Mouse (Mus musculus): Measurements from ENCODE around the gene BC048403. TPM values are rescaled to one million over a fixed set of nuclear protein-coding genes. Genes with fewer than 3 reads are reported as not detected.

The BC048403 gene
- total and polyA plus RNA-seq, 2 experiments from 2014 or later: 1.5 to 2.5 TPM

DNA sequence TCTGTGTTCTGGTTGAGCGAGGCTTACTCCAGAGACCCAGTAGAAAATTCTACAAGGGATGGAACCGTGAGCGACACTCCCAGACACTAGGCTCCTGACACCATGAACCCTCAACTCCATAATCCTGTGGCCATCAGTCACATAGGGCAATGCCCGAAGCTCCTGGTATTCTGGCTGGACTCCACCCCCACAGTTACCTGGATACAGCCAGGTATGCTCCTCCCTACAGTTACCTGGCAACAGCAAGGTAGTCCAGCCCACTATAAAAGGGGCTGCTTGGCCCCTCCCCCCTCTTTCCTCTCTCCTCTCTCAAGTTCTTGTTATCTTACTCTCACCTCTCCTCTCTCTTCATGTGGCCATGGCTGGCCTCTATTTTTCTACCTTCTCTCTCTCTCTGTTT lies 12.6 kb upstream of the BC048403 start:
- no peak for ATAC-seq (ENCODE audit: low FRiP score)
- no peaks in the 10 kb centered on the region for H3K36me3 ChIP-seq (ENCODE audit: insufficient read depth, low read length)
- H3K4me3 ChIP-seq (ENCODE audit: low read depth, low read length): no peak overlapping the region
- no peaks in the 10 kb centered on the region for H3K9me3 ChIP-seq (ENCODE audit: low read length)
- no peak overlapping the region for H3K27ac ChIP-seq (ENCODE audit: low read depth, low read length)
- DNase-seq (ENCODE audit: low spot score): no peak
- no peaks in the 10 kb centered on the region for H3K4me1 ChIP-seq (ENCODE audit: insufficient read depth, low read length)
- no peaks in the 10 kb centered on the region for H3K27me3 ChIP-seq (ENCODE audit: insufficient read depth, low read length)
- no peak overlapping the region for H3K4me2 ChIP-seq (ENCODE audit: low read depth, low read length, poor library complexity, severe bottlenecking)
- H3K9ac ChIP-seq (replicated peaks; ENCODE audit: low read length, poor library complexity, severe bottlenecking): no peak overlapping the region
- WGBS: 80% methylated on average over 4 of the region's 4 CpGs
- TF ChIP-seq CTCF (IDR thresholded peaks at IDR 0.05): no peak

DNA sequence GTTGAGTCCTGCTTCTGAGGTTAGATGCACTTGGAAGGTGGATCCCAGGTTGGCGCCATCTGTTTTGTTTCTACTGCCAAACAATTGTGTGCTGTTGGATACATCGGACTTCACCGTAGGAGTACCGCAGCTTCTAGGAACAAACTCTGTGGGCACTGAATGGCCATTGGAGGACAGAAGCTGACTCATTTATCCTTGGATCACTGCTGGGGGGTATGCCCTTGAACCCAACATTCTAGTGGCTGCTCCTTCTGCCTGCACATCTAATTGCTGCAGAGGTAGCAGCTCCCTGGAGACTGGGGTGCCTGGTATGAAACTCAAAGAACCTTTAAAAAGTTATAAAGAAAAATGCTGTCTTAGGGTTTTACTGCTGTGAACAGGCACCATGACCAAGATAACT lies 11.5 kb upstream of the BC048403 start:
- no peak overlapping the region for H3K4me2 ChIP-seq (ENCODE audit: low read depth, low read length, poor library complexity, severe bottlenecking)
- no peaks in the 10 kb centered on the region for H3K4me1 ChIP-seq (ENCODE audit: insufficient read depth, low read length)
- H3K4me3 ChIP-seq (ENCODE audit: low read depth, low read length): no peak overlapping the region
- TF ChIP-seq CTCF (IDR thresholded peaks at IDR 0.05): no peak
- ATAC-seq (ENCODE audit: low FRiP score) (no peak), DNase-seq (ENCODE audit: low spot score) (no peak)
- no peak overlapping the region for H3K27ac ChIP-seq (ENCODE audit: low read depth, low read length)
- H3K36me3 ChIP-seq (ENCODE audit: insufficient read depth, low read length): no peaks in the 10 kb centered on the region
- H3K9me3 ChIP-seq (ENCODE audit: low read length): no peaks in the 10 kb centered on the region
- H3K27me3 ChIP-seq (ENCODE audit: insufficient read depth, low read length): no peaks in the 10 kb centered on the region
- no peak overlapping the region for H3K9ac ChIP-seq (replicated peaks; ENCODE audit: low read length, poor library complexity, severe bottlenecking)
- WGBS: 92% methylated on average over 4 of the region's 4 CpGs

DNA sequence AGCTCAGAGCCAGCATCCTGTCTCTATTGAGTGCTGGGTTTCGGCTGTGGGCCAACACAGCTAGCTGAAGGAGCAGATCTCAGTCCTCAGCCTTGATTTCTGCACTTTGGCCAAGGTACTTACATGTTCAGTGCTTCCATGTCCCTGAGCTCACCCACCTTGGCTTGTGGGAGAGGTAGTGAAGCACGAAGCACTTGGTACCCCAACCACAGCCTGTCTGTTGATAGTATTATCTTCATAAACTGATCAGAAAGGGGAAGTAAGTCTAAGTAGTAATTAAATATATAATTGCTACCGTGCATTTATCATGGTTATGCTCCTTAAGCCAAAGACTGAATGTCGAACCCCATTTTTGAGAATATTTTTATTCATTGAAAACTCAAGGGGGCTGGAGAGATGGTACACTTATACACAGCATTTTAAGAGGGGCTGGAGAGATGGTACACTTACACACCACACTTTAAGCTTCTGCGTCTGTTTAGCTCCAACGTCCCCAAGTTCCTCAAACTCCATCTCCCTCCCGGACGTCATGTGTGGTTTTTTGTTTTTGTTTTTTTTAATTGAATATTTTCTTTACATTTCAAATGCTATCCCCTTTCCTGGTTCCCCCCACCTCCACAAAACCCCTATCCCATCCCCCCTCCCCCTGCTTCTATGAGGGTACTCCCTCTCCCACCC lies 8.6 kb upstream of the BC048403 start:
- no peak overlapping the region for H3K27ac ChIP-seq (ENCODE audit: low read depth, low read length)
- ATAC-seq (ENCODE audit: low FRiP score) (no peak), DNase-seq (ENCODE audit: low spot score) (no peak)
- no peaks in the 10 kb centered on the region for H3K27me3 ChIP-seq (ENCODE audit: insufficient read depth, low read length)
- H3K4me2 ChIP-seq (ENCODE audit: low read depth, low read length, poor library complexity, severe bottlenecking): no peak overlapping the region
- no peak overlapping the region for H3K4me3 ChIP-seq (ENCODE audit: low read depth, low read length)
- H3K9me3 ChIP-seq (ENCODE audit: low read length): no peaks in the 10 kb centered on the region
- no peak overlapping the region for H3K9ac ChIP-seq (replicated peaks; ENCODE audit: low read length, poor library complexity, severe bottlenecking)
- no peaks in the 10 kb centered on the region for H3K36me3 ChIP-seq (ENCODE audit: insufficient read depth, low read length)
- WGBS: 90% methylated on average over 8 of the region's 8 CpGs
- no peak for TF ChIP-seq CTCF (IDR thresholded peaks at IDR 0.05)
- no peaks in the 10 kb centered on the region for H3K4me1 ChIP-seq (ENCODE audit: insufficient read depth, low read length)

DNA sequence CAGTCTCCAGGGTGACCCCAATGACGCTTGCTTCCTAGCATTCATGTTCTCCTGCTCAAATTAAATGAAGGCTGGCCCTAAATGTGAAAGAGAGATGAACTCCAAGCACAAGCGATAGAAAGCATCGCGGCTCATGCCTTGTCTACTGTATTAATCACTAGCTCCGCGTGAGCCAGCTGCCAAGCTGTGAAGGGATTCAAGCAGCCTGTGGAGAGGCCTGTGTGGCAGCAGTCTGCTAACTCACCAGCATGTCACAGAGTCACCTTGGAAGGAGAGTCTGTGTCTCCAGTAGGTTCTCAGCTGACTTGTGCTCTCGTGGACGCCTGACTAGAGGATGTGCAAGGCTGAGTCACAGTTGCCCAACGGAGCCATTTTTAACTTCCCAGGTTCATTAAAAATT lies 7.2 kb upstream of the BC048403 start:
- WGBS: 76% methylated on average over 9 of the region's 9 CpGs

DNA sequence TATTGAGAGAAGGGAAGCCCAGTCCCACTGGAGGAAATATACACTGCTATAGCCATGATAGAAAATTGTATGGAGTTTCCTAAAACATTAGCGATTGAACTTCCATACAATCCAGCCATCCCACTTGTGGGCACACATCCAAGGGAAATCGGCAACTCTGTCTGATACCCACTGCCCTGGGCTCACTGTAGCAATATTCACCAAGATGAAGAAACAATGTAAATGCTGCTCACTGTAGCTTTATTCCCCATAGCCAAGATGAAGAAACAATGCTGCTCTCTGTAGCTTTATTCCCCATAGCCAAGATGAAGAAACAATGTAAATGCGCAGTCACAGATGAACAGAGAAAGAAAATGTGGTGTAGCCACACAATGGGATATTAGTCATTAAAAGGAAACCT lies 2.5 kb upstream of the BC048403 start:
- Histone ChIP-seq H3K9ac (replicated peaks; ENCODE audit: low read length, poor library complexity, severe bottlenecking) (no peak overlapping the region), H3K4me1 (ENCODE audit: insufficient read depth, low read length) (no peaks in the 10 kb centered on the region), H3K9me3 (ENCODE audit: low read length) (no peaks in the 10 kb centered on the region), H3K27me3 (ENCODE audit: insufficient read depth, low read length) (no peaks in the 10 kb centered on the region), H3K36me3 (ENCODE audit: insufficient read depth, low read length) (no peaks in the 10 kb centered on the region), H3K27ac (ENCODE audit: low read depth, low read length) (no peak overlapping the region), H3K4me3 (ENCODE audit: low read depth, low read length) (no peak overlapping the region), H3K4me2 (ENCODE audit: low read depth, low read length, poor library complexity, severe bottlenecking) (no peak overlapping the region)
- no peak for TF ChIP-seq CTCF (IDR thresholded peaks at IDR 0.05)
- ATAC-seq (ENCODE audit: low FRiP score) (no peak), DNase-seq (ENCODE audit: low spot score) (no peak)
- 93% methylated on average over 3 of the region's 3 CpGs for WGBS

More for the DNA sequence above, 7.2 kb upstream of the BC048403 start:
- DNase-seq (ENCODE audit: low spot score) (peak; percentile 21), ATAC-seq (ENCODE audit: low FRiP score) (no peak)
- no peak overlapping the region for H3K4me3 ChIP-seq (ENCODE audit: low read depth, low read length)
- no peaks in the 10 kb centered on the region for H3K9me3 ChIP-seq (ENCODE audit: low read length)
- no peaks in the 10 kb centered on the region for H3K27me3 ChIP-seq (ENCODE audit: insufficient read depth, low read length)
- H3K4me1 ChIP-seq (ENCODE audit: insufficient read depth, low read length): no peaks in the 10 kb centered on the region
- H3K4me2 ChIP-seq (ENCODE audit: low read depth, low read length, poor library complexity, severe bottlenecking): no peak overlapping the region
- TF ChIP-seq CTCF (IDR thresholded peaks at IDR 0.05): no peak
- no peak overlapping the region for H3K9ac ChIP-seq (replicated peaks; ENCODE audit: low read length, poor library complexity, severe bottlenecking)
- no peaks in the 10 kb centered on the region for H3K36me3 ChIP-seq (ENCODE audit: insufficient read depth, low read length)
- H3K27ac ChIP-seq (ENCODE audit: low read depth, low read length): no peak overlapping the region

DNA sequence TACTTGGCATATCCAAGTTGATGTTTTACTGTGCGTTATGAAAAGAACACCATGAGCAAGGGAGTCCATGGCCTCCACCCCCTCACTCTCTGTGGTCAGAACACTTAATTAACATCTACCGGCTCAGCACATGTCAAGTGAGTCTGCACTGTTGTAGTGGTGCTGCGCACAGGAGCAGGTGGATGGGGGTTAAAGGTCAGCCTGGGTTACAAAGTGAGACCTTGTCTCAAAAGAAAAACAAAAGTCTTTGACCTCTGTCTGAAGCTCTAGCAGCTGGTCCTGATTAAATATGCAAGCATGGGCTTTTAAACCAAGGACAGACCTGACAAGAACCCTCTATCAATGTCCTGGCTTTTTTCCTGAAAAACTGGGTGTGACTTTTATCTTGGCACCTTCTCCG lies 2.6 kb downstream of the BC048403 start:
- Histone ChIP-seq H3K27ac (ENCODE audit: low read depth, low read length) (no peak overlapping the region), H3K4me1 (ENCODE audit: insufficient read depth, low read length) (no peaks in the 10 kb centered on the region), H3K27me3 (ENCODE audit: insufficient read depth, low read length) (no peaks in the 10 kb centered on the region), H3K4me3 (ENCODE audit: low read depth, low read length) (no peak overlapping the region), H3K9me3 (ENCODE audit: low read length) (no peaks in the 10 kb centered on the region), H3K9ac (replicated peaks; ENCODE audit: low read length, poor library complexity, severe bottlenecking) (no peak overlapping the region), H3K4me2 (ENCODE audit: low read depth, low read length, poor library complexity, severe bottlenecking) (no peak overlapping the region), H3K36me3 (ENCODE audit: insufficient read depth, low read length) (peaks cover 14% of the 10 kb centered on the region)
- 52% methylated on average over 4 of the region's 4 CpGs for WGBS
- ATAC-seq (ENCODE audit: low FRiP score) (no peak), DNase-seq (ENCODE audit: low spot score) (no peak)
- no peak for TF ChIP-seq CTCF (IDR thresholded peaks at IDR 0.05)
